Mouse (Mus musculus) spleen, postnatal 10 days (tissue): ENCODE measurements around the gene Arap1.

Experiments
- DNase-seq, 2 experiments: peaks; one replicate each; pipeline ENCODE4 v3.0.0; 2021 to 2022; ENCODE audit warnings: low spot score in 2 of 2

Arap1 gene

GRCm38 (mm10) chr7:101361767-101362166 is 13.9 kb downstream of the Arap1 start:
- no peak for DNase-seq

GRCm38 (mm10) chr7:101362791-101363191 is 14.9 kb downstream of the Arap1 start:
- DNase-seq: peak in 1 of 2 experiments; percentile 59

- no peak for DNase-seq
These were observed 16.0 kb downstream of the Arap1 start for GRCm38 (mm10) chr7:101363914-101364313.

- DNase-seq: no peak
These were observed 20.3 kb downstream of the Arap1 start for GRCm38 (mm10) chr7:101367901-101368852.

GRCm38 (mm10) chr7:101369666-101370065 is 21.8 kb downstream of the Arap1 start:
- no peak for DNase-seq

- no peak for DNase-seq
These were observed 25.2 kb downstream of the Arap1 start for GRCm38 (mm10) chr7:101373082-101373481.

- no peak for DNase-seq
These were observed 26.3 kb downstream of the Arap1 start for GRCm38 (mm10) chr7:101374155-101374554.

- DNase-seq: no peak
These were observed 29.0 kb downstream of the Arap1 start for GRCm38 (mm10) chr7:101376701-101377340.

- peak; percentile 57 to 82 for DNase-seq
These were observed 29.9 kb downstream of the Arap1 start for GRCm38 (mm10) chr7:101377741-101378262.

- no peak for DNase-seq
These were observed 30.4 kb downstream of the Arap1 start for GRCm38 (mm10) chr7:101378285-101378684.

- DNase-seq: no peak
These were observed 31.1 kb downstream of the Arap1 start for GRCm38 (mm10) chr7:101378796-101379465.

GRCm38 (mm10) chr7:101379732-101380131 is 31.9 kb downstream of the Arap1 start:
- no peak for DNase-seq

GRCm38 (mm10) chr7:101381512-101381911 is 33.6 kb downstream of the Arap1 start:
- no peak for DNase-seq

GRCm38 (mm10) chr7:101382378-101382777 is 34.5 kb downstream of the Arap1 start:
- DNase-seq: peak in 1 of 2 experiments; percentile 68

- no peak for DNase-seq
These were observed 35.9 kb downstream of the Arap1 start for GRCm38 (mm10) chr7:101383756-101384155.

GRCm38 (mm10) chr7:101384931-101385330 is 37.1 kb downstream of the Arap1 start:
- no peak for DNase-seq

- no peak for DNase-seq
These were observed 37.5 kb downstream of the Arap1 start for GRCm38 (mm10) chr7:101385331-101385733.

- no peak for DNase-seq
These were observed 38.1 kb downstream of the Arap1 start for GRCm38 (mm10) chr7:101385866-101386452.

GRCm38 (mm10) chr7:101389256-101389655 is 41.4 kb downstream of the Arap1 start:
- DNase-seq: no peak

- no peak for DNase-seq
These were observed 44.1 kb downstream of the Arap1 start for GRCm38 (mm10) chr7:101391909-101392479.

GRCm38 (mm10) chr7:101393015-101393414 is 45.1 kb downstream of the Arap1 start:
- DNase-seq: no peak
